In the genomic region with DNA sequence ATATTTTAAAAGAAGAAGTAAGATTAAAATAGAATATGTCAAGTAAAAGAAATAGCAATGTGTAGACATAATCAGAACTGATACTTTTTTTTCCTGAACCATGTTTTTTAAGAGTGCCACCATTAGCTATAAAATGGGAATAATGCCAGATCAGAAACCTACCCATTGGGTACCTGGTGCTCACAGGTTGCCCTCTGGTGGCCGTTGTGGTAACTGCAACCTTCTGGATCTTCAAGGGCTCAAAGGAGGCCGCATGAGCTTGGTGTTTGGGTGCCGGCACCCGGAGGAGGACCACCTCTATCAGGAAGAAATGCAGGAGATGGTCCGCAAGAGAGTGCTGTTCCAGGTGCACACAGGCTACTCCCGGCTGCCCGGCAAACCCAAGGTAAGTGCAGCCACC, we compare ENCODE assay signal across 9 mouse cellular contexts. TPM values are rescaled to one million over a fixed set of nuclear protein-coding genes. Genes with fewer than 3 reads are reported as not detected.
DNase-seq lines count a peak whose midpoint lies in the region; ATAC-seq and TF ChIP-seq lines count a peak whose summit lies in the region.
"Had no signal": no experiment of that assay in that cellular context is flagged by ENCODE, and none has a peak within 500 bp of the region (broad histone marks: within the 10 kb centered on the region; RNA-seq: fewer than 3 reads in every experiment).

No protein-coding gene starts in this region.

- H3K4me2 ChIP-seq in hindbrain, embryonic 14.5 days (replicated peaks) = no peak overlapping the region
- H3K4me2 ChIP-seq in hindbrain, embryonic 12.5 days (replicated peaks) = no peak overlapping the region
- H3K4me2 ChIP-seq: embryonic facial prominence, embryonic 15.5 days had no signal

- H3K9me3 ChIP-seq in hindbrain, embryonic 14.5 days (ENCODE audit: control insufficient read depth, low read length) = no peaks in the 10 kb centered on the region
- no peaks in the 10 kb centered on the region for H3K9me3 ChIP-seq in hindbrain, embryonic 12.5 days (replicated peaks)
- H3K9me3 ChIP-seq: embryonic facial prominence, embryonic 15.5 days had no signal

- no peak overlapping the region for H3K27ac ChIP-seq in hindbrain, embryonic 14.5 days
- no peak overlapping the region for H3K27ac ChIP-seq in hindbrain, embryonic 12.5 days
- H3K27ac ChIP-seq in olfactory bulb, adult 2 months (ENCODE audit: insufficient read depth, low read depth, low read length) = no peak overlapping the region
- H3K27ac ChIP-seq: embryonic facial prominence, embryonic 15.5 days had no signal

- TF ChIP-seq CTCF in olfactory bulb, adult 2 months (IDR thresholded peaks at IDR 0.05; ENCODE audit: insufficient read depth, low read depth, low read length) = peak; percentile 63; the same call in 1 of the 2 replicates

- H3K4me3 ChIP-seq in hindbrain, embryonic 14.5 days (replicated peaks; ENCODE audit: low read length) = no peak overlapping the region
- H3K4me3 ChIP-seq in hindbrain, embryonic 12.5 days = no peak overlapping the region
- H3K4me3 ChIP-seq in olfactory bulb, adult 2 months (ENCODE audit: insufficient read depth, low read depth, low read length) = no peak overlapping the region
- H3K4me3 ChIP-seq: embryonic facial prominence, embryonic 15.5 days had no signal

- 9% methylated on average over 7 of the region's 7 CpGs for WGBS in hindbrain, embryonic 14.5 days
- 13% methylated on average over 7 of the region's 7 CpGs for WGBS in hindbrain, embryonic 12.5 days
- WGBS in olfactory bulb, adult 2 months = 11% methylated on average over 7 of the region's 7 CpGs

- ATAC-seq in hindbrain, embryonic 14.5 days (ENCODE audit: low FRiP score) = no peak
- ATAC-seq in hindbrain, embryonic 12.5 days (ENCODE audit: low FRiP score) = no peak

- H3K9ac ChIP-seq in hindbrain, embryonic 14.5 days = no peak overlapping the region
- H3K9ac ChIP-seq in hindbrain, embryonic 12.5 days = no peak overlapping the region
- H3K9ac ChIP-seq: embryonic facial prominence, embryonic 15.5 days had no signal

- H3K4me1 ChIP-seq in hindbrain, embryonic 14.5 days (replicated peaks; ENCODE audit: control insufficient read depth, insufficient read depth, low read length) = no peaks in the 10 kb centered on the region
- peaks cover 3% of the 10 kb centered on the region; the same call in 1 of the 2 replicates for H3K4me1 ChIP-seq in hindbrain, embryonic 12.5 days
- H3K4me1 ChIP-seq in olfactory bulb, adult 2 months (ENCODE audit: control insufficient read depth, insufficient read depth, low read length) = peaks cover 7% of the 10 kb centered on the region

- peaks cover 10% of the 10 kb centered on the region for H3K27me3 ChIP-seq in hindbrain, embryonic 14.5 days (ENCODE audit: control insufficient read depth, insufficient read depth, low read length)
- H3K27me3 ChIP-seq in hindbrain, embryonic 12.5 days = peaks cover 27% of the 10 kb centered on the region

- TF ChIP-seq POLR2A in olfactory bulb, adult 2 months (IDR thresholded peaks at IDR 0.05; ENCODE audit: insufficient read depth, low read depth, low read length) = no peak

- H3K36me3 ChIP-seq in hindbrain, embryonic 14.5 days (replicated peaks; ENCODE audit: control insufficient read depth, insufficient read depth) = no peaks in the 10 kb centered on the region
- H3K36me3 ChIP-seq in hindbrain, embryonic 12.5 days = no peaks in the 10 kb centered on the region
- H3K36me3 ChIP-seq: embryonic facial prominence, embryonic 15.5 days had no signal

- DNase-seq in hindbrain, embryonic 14.5 days (ENCODE audit: low spot score) = peak; percentile 90
- peak; percentile 83 for DNase-seq in adrenal gland, postnatal 14 days
- peak; percentile 64 for DNase-seq in embryo, embryonic 11.5 days (ENCODE audit: low read depth, low spot score)
- DNase-seq in heart, postnatal 25 days (ENCODE audit: low spot score) = peak; percentile 29
- DNase-seq in left cerebral cortex, postnatal 14 days (ENCODE audit: low spot score in 2 of 2) = peak; percentile 87 to 93
- peak; percentile 47 to 48 for DNase-seq in thymus, adult 18-20 months

- intact Hi-C loops in heart, postnatal 25 days (cut with DNase I) = loop anchor here (1.0 to 10.0 kb wide), 6 partner anchors 31 to 439 kb away; no protein-coding TSS in a partner anchor
- intact Hi-C loops in left cerebral cortex, postnatal 14 days (cut with DNase I) = loop anchor here (1.0 to 5.0 kb wide), 2 partner anchors 100 to 399 kb away; no protein-coding TSS in a partner anchor

RNA-seq across cellular contexts. Expression of a gene that starts 28.5 kb away (rescaled TPM):
- polyA plus RNA-seq in hindbrain, embryonic 14.5 days (2014; fragmentation: Nextera tagmentation; extraction: Ambion mirVana) = 12.2 and 13.7 TPM in 2 replicates
- polyA plus RNA-seq in hindbrain, embryonic 12.5 days (2016; fragmentation: Nextera tagmentation; extraction: Ambion mirVana) = 8.7 and 10.6 TPM in 2 replicates
- 39.8 and 79.2 TPM in 2 replicates for total RNA-seq in adrenal gland, postnatal 14 days (2021)
- 10 to 100 TPM; 24.0 to 25.3 TPM for total RNA-seq in heart, postnatal 25 days (2021)
- 1 to 10 TPM; 6.5 to 7.5 TPM for total RNA-seq in left cerebral cortex, postnatal 14 days (2021)
- not detected in 2 replicates for polyA plus RNA-seq in olfactory bulb, adult 2 months (2012; ENCODE audit: insufficient read depth, insufficient read length, low replicate concordance, missing spikeins)

RNA-seq across cellular contexts. Expression of a gene that starts 35.7 kb away (rescaled TPM):
- polyA plus RNA-seq in hindbrain, embryonic 14.5 days (2014; fragmentation: Nextera tagmentation; extraction: Ambion mirVana) = 1.1 TPM in 2 replicates
- polyA plus RNA-seq in hindbrain, embryonic 12.5 days (2016; fragmentation: Nextera tagmentation; extraction: Ambion mirVana) = 1.4 and 1.7 TPM in 2 replicates
- 2.8 and 4.1 TPM in 2 replicates for total RNA-seq in adrenal gland, postnatal 14 days (2021)
- total RNA-seq in heart, postnatal 25 days (2021) = 1 to 10 TPM; 5.2 to 6.8 TPM
- 1 to 10 TPM; 1.1 to 1.3 TPM for total RNA-seq in left cerebral cortex, postnatal 14 days (2021)
- polyA plus RNA-seq in olfactory bulb, adult 2 months (2012; ENCODE audit: insufficient read depth, insufficient read length, low replicate concordance, missing spikeins) = not detected in 2 replicates

Comparison
In these comparisons a context has a peak if more than half of its experiments do, and no peak if none do; other contexts are left out.
1. DNase-seq: peak in every context shown above with its lines; median percentile 90 in hindbrain, embryonic 14.5 days; 90 in left cerebral cortex, postnatal 14 days; 83 in adrenal gland, postnatal 14 days; 64 in embryo, embryonic 11.5 days; 48 in thymus, adult 18-20 months; 29 in heart, postnatal 25 days.